Mouse (Mus musculus): ENCODE data around the gene Olfr93.
"Not testable (repeated sequence)": the region's sequence is repeated elsewhere in the genome, so short reads cannot be mapped to it uniquely, and the experiment has no call there.

DNA sequence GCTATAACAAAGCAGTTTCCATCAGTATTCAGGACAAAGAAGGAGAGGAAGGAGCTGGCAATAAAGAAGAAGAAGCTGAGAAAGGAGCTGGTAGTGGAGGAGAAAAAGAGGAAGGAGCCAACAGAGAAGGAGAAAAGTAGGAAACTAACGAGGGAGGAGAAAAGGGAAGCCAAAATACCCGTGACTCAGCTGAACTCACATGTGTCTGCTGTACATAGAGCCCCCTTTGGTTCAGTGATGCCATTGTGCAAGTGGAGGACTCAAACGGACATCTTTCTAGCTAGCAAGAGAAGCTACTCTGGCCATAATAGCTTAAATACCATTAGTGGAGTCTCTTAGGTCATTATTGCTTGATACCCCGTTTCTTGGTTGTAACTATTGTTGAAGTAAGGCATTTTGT, 29.9 kb downstream of the Olfr93 start:
- not testable (repeated sequence) for TF ChIP-seq CTCF (conservative IDR thresholded peaks at IDR 0.05; ENCODE audit: low read length); NANOG (IDR thresholded peaks at IDR 0.05; ENCODE audit: borderline replicate concordance, low read length)

Data from E14TG2a.4 (cell line).